Mouse (Mus musculus) cerebral cortex, adult 2 months (tissue): ENCODE measurements around the gene Atp2a1.

Experiments used
- WGBS: fragments of 180-500 bp; shearing (Covaris S2); methylation state at CpG from one replicate; pipeline ENCODE4 v1.1.7; 2018; 5-methylcytosine and 5-hydroxymethylcytosine counted together

The Atp2a1 gene

DNA sequence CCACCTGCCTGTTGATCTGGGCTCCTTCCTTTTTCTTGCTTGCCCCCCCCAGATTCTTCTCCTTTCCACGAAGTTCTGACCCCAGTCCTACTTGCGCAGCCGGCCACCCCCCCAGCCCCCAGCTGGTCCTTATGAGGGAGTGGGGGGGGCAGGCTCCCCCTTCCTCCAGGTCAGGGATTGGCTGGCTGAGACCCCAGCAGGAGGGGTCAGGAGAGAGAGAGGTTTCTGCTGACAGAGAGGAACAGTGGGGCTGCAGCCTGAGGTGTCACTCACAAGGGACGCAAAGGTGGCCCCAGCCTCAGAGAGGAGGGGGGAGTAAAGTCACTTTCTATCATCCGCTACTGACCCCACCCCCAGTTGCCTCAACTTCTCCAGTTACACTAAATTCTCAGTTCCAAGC lies at the start of gene Atp2a1:
TSS of gene Atp2a1 (minus strand) at position 105 of the 400 bp plus-strand sequence.
- WGBS: 70% methylated on average over 5 of the region's 5 CpGs

DNA sequence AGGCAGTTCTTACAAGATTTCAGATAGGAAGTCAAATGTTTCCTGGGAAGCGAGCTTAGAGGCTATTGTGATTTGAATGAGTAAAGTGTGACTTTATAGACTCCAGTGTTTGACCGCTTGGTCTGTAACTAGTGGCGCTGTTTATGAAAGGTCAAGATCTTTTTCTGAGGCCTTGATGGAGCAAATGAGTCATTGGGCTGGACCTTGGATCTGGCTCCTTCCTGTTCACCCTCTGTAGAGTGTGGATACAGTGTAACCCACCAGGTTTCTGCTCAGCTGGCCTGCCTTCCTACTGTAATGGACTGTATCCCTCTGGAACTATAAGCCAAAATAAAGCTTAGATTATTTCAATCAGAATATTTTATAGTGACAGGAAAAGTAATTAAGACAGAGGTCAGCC lies 48.4 kb upstream of the Atp2a1 start:
- WGBS: 87% methylated on average over 3 of the region's 3 CpGs

DNA sequence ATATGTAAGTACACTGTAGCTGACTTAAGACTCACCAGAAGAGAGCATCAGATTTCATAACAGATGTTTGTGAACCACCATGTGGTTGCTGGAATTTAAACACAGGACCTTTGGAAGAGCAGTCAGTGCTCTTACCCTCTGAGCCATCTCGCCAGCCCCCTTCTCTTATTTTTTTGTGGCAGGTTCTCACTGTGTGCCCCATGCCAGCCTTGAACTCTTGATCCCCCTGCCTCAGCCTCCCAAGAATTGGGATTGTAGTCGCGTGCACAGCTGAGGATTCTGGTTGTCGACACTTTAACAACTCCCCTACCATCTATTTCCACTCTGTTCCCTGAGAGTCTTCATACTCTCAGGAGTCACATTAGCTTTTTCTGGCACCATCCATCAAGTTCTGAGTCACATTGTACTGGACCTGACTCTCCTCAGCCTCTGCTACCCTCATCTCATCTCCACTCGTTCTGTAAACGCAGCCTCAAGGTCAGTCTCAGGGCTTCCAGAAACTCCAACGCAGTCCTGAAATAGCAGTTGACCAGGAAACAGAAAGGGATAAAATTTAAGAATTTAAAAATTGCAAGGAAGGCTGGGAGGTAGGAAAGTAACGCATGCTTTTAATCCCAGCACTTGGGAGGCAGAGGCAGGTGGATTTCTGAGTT lies 44.3 kb upstream of the Atp2a1 start:
- 89% methylated on average over 8 of the region's 8 CpGs for WGBS

GRCm38 (mm10) chr7:126504913-126505312 lies 42.0 kb upstream of the Atp2a1 start:
- WGBS: 56% methylated on average over 2 of the region's 2 CpGs

DNA sequence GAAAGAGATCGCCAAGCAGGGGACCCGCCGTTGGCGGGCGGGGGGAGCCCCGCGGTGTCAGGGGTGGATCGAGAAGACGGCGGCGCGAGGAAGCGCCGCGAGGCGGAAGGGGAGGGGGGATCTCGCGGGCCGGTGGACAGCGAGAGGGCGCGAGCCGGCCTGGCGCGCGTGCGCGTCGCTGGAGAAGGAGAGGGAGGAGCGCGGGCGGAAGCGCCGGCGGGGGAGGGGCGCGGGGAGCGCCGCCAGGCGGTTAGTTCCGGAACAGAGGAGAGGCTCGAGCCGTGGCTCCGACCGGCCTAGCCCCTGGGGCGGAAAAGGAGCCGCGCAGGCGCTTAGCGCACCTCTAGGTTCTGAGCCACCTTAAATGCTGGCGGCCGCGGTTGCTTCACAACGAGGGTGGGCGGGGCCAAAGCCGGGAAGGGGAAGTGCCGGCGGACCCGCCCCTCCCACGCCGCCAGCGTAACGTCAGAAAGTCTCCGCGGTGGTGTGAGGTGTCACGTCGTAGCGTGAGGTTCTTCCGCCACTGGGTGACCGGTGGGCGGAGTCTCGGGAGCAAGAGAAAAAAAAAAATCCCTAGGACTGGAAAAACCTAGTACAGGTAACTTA lies 40.5 kb upstream of the Atp2a1 start, which contains the start of gene Atxn2l:
TSS of gene Atxn2l (minus strand) at position 165 of the 606 bp plus-strand sequence.
- WGBS: under 1% methylated on average over 68 of the region's 72 CpGs

GRCm38 (mm10) chr7:126502751-126503150 lies 39.8 kb upstream of the Atp2a1 start:
- WGBS: 1% methylated on average over 39 of the region's 40 CpGs

GRCm38 (mm10) chr7:126502023-126502741 lies 39.3 kb upstream of the Atp2a1 start:
- under 1% methylated on average over 56 of the region's 57 CpGs for WGBS

DNA sequence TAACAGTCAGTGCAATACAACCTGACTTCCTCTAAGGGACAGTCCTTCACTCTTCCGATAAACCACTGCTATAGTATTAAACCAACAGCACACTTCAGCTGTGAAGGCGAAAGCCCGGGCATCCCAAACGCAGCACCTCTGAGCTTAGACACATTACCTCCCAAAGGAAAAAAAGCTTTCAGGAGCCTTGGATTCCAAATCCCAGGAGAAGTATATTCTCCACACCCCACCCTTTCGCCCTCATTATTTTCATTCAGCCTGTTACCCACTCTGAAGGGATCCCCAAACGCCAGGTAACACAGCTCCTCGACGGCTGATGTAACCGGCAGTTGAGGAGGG lies 38.7 kb upstream of the Atp2a1 start:
- WGBS: 1% methylated on average over 9 of the region's 9 CpGs

- 91% methylated on average over 7 of the region's 7 CpGs for WGBS
These were observed 36.5 kb upstream of the Atp2a1 start for GRCm38 (mm10) chr7:126499416-126499815.

- 75% methylated on average over 12 of the region's 12 CpGs for WGBS
These were observed 35.1 kb upstream of the Atp2a1 start for GRCm38 (mm10) chr7:126497966-126498365.

GRCm38 (mm10) chr7:126496475-126496874 lies 33.6 kb upstream of the Atp2a1 start:
- 86% methylated on average over 5 of the region's 5 CpGs for WGBS

DNA sequence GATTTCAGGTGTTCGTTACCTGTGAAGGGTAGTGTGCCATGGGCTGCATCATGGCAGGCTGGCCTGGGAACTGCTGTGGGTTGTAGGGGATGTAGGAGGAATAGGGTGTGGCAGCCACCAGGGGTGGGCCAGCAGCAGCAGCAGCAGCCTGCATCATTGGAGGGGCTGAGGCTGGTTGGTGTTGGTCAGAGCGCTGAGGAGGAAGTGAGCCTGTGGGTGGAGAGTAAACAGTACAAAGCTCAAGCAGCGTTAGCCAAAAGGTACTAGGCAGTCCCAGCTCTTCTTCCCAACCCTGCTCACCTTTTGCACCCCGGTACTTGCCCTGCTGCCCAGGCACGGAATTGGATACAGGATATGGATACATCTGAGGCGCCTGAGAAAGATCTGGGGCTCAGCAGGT lies 31.2 kb upstream of the Atp2a1 start:
- WGBS: 82% methylated on average over 6 of the region's 6 CpGs

- 57% methylated on average over 11 of the region's 11 CpGs for WGBS
These were observed 29.1 kb upstream of the Atp2a1 start for GRCm38 (mm10) chr7:126491973-126492372.

- 61% methylated on average over 1 of the region's 1 CpGs for WGBS
These were observed 28.1 kb upstream of the Atp2a1 start for GRCm38 (mm10) chr7:126491005-126491404.

GRCm38 (mm10) chr7:126487617-126488385 lies 24.9 kb upstream of the Atp2a1 start:
- WGBS: 13% methylated on average over 25 of the region's 25 CpGs

DNA sequence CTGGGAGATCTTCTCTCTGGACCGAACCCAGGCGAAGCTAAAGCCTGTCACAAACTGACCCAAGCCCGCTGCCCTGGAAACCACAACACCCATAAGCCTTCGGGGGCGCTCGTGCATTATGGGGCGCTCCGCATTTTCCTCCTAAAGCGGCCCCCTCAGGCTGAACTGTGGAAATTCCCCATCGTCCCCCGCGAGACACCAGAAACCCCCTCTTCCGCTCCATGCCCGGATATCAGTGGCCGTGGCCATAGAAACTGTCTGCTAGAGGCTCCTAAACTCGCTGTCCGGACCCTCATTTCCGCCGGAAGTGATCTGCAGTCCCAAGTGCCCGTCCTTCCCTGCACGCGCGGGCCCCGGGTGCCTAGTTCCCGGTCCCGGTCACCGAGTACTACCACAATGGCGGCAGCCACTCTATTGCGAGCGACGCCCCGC lies 24.2 kb upstream of the Atp2a1 start, which contains the start of gene Tufm:
TSS of gene Tufm (plus strand) at position 310 of the 432 bp plus-strand sequence.
- WGBS: 1% methylated on average over 32 of the region's 32 CpGs

DNA sequence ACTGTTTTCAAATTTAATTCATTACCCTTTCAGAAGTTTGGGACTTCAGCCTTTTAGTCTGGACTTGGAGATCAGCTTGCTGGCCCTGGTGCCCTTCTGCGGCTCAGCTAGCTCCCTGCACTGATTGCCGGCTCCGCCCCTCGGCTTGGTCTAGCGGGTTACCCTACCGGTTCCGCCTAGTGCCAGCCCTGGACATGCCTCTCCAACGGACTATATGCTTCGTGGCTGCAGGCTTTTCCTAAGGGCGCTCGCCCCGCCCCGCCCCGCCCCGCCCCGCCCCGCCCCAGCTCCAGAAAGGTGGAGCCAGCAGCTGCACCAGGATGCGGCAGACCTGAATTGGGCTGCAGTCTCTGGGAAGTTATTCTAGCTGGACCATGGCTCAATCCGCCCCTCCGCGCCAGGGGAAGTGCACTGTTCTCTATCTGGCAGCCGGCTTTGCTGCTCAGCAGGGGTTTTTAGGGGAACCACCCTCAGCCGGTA lies 19.5 kb upstream of the Atp2a1 start:
- under 1% methylated on average over 23 of the region's 23 CpGs for WGBS

GRCm38 (mm10) chr7:126481699-126482098 lies 18.8 kb upstream of the Atp2a1 start:
- WGBS: 23% methylated on average over 5 of the region's 5 CpGs

GRCm38 (mm10) chr7:126474993-126475581 lies 12.2 kb upstream of the Atp2a1 start, which contains the start of gene Sh2b1:
Gene Sh2b1 (minus strand): TSS chr7:126475424.
- under 1% methylated on average over 53 of the region's 53 CpGs for WGBS

DNA sequence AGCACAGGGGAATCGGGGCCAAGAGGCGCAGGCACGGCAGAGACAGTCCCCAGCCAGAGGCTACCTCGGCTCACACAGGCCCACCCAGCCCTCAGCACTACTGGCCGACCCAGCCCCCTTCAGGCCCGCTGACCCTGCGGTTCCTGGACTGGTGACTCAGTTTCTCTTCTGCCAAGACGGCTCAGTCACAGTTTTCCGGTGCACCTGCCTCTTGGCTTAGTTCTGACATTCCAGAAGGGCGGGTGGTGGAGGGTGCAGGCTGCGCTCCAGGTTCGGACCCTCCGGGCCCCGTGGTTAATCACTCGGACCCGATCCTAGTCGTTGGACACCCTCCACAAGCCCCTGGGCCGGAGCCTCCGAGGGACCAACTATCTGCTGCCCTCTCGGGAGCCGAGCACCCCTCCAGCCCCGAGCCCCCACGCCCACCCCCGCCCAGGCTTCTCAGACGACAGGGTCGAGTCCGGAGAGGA lies 11.6 kb upstream of the Atp2a1 start:
- WGBS: under 1% methylated on average over 27 of the region's 27 CpGs

- WGBS: 73% methylated on average over 9 of the region's 9 CpGs
These were observed 10.7 kb upstream of the Atp2a1 start for GRCm38 (mm10) chr7:126473470-126474086.
